Mouse (Mus musculus) midbrain, embryonic 14.5 days (tissue): ENCODE results near the gene Gm11595. TPM values are rescaled to one million over a fixed set of nuclear protein-coding genes. Genes with fewer than 3 reads are reported as not detected.
"Not testable (repeated sequence)": the region's sequence is repeated elsewhere in the genome, so short reads cannot be mapped to it uniquely, and the experiment has no call there.

ENCODE experiments used
- ATAC-seq: fragments of 200-750 bp; cut with Nextera tagmentation; 2 replicates; pipeline ENCODE4 v1.8.0; 2017; ENCODE audit warnings: moderate number of reproducible peaks, moderate library complexity; ENCODE audit not compliant: low FRiP score, low TSS enrichment
- DNase-seq: peaks from one replicate; pipeline ENCODE4 v3.0.0-alpha.2; 2015
- H3K27ac ChIP-seq: fragments of 300-500 bp; sonication (generic); replicated peaks from 2 replicates; pipeline ENCODE4 v1.5.1; 2014; ENCODE audit warnings: mild to moderate bottlenecking, low read depth, low read length, moderate library complexity
- H3K27me3 ChIP-seq: fragments of 300-500 bp; sonication (generic); 2 replicates; pipeline ENCODE4 v1.6.1; 2014; ENCODE audit warnings: low read length, control low read depth, mixed read lengths; ENCODE audit not compliant: control insufficient read depth, insufficient read depth
- H3K36me3 ChIP-seq: fragments of 300-500 bp; sonication (generic); 2 replicates; pipeline ENCODE4 v1.6.1; 2014; ENCODE audit warnings: low read length, control low read depth; ENCODE audit not compliant: control insufficient read depth, insufficient read depth
- H3K4me1 ChIP-seq: fragments of 300-500 bp; sonication (generic); 2 replicates; pipeline ENCODE4 v1.6.1; 2014; ENCODE audit warnings: mild to moderate bottlenecking, antibody characterized with exemption, low read length, control low read depth; ENCODE audit not compliant: control insufficient read depth, insufficient read depth
- H3K4me2 ChIP-seq: fragments of 300-500 bp; sonication (generic); 2 replicates; pipeline ENCODE4 v1.6.1; 2014; ENCODE audit warnings: mild to moderate bottlenecking, low read length, moderate library complexity
- H3K4me3 ChIP-seq: fragments of 300-500 bp; sonication (generic); replicated peaks from 2 replicates; pipeline ENCODE4 v1.5.1; 2014; ENCODE audit warnings: low read depth, low read length
- H3K9ac ChIP-seq: fragments of 300-500 bp; sonication (generic); replicated peaks from 2 replicates; pipeline ENCODE4 v1.6.1; 2014; ENCODE audit warnings: mild to moderate bottlenecking, low read length, moderate library complexity
- H3K9me3 ChIP-seq: fragments of 300-500 bp; sonication (generic); 2 replicates; pipeline ENCODE4 v1.6.1; 2016; ENCODE audit warnings: low read length, control low read depth, mixed read lengths; ENCODE audit not compliant: control insufficient read depth
- WGBS: fragments of 180-500 bp; shearing (Covaris S2); extraction: QIAGEN DNeasy Blood & Tissue Kit; methylation state at CpG from one replicate; pipeline ENCODE4 v1.1.7; 2014; 5-methylcytosine and 5-hydroxymethylcytosine counted together
- polyA plus RNA-seq: library from polyadenylated mRNA; unstranded; fragments of >200 nt; fragmentation: Nextera tagmentation; extraction: Ambion mirVana; gene quantifications from 2 replicates; pipeline ENCODE4 v1.2.1, GENCODE M21; 2014

Gene Gm11595
- polyA plus RNA-seq = not detected in 2 replicates

DNA sequence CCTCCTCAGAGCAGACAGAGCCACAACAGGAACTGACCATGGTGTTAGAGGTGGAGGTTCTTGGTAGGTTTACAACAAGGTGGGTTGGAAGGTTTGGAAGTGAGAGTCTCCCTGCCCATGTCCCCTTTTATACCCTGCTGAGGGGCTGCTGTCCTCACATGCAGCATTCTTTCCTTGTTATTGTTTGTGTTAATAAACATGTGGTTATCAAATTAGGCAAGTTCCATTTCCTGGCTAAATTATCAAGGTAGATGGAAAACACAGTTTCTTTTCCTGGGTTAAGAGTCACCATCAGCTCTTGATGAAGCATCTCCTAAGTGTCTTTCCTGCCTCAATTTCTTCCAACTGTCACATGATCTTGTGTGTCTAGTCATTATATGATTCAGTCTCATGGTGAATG lies at the start of gene Gm11595:
TSS of gene Gm11595 (minus strand) at position 101 of the 400 bp plus-strand sequence.
- H3K4me3 ChIP-seq, H3K9ac ChIP-seq, H3K4me1 ChIP-seq, H3K27ac ChIP-seq, H3K36me3 ChIP-seq, DNase-seq, H3K9me3 ChIP-seq, H3K4me2 ChIP-seq, H3K27me3 ChIP-seq, ATAC-seq: not testable (repeated sequence)

GRCm38 (mm10) chr11:99815566-99815965 lies 42.9 kb upstream of the Gm11595 start, which contains the start of gene Gm11564:
Gene Gm11564, minus strand, starts transcription at chr11:99815666.
- DNase-seq, H3K9me3 ChIP-seq, H3K36me3 ChIP-seq, H3K4me3 ChIP-seq, H3K27ac ChIP-seq, H3K9ac ChIP-seq, H3K27me3 ChIP-seq, ATAC-seq, H3K4me2 ChIP-seq, H3K4me1 ChIP-seq: not testable (repeated sequence)
- WGBS = 86% methylated on average over 2 of the region's 2 CpGs

GRCm38 (mm10) chr11:99809792-99810191 lies 37.1 kb upstream of the Gm11595 start, which contains the start of gene Krtap4-13:
Gene Krtap4-13, minus strand, starts transcription at chr11:99809892.
- H3K4me2 ChIP-seq, H3K27me3 ChIP-seq, H3K9ac ChIP-seq, H3K27ac ChIP-seq, H3K36me3 ChIP-seq, ATAC-seq, H3K4me3 ChIP-seq, DNase-seq, H3K4me1 ChIP-seq, H3K9me3 ChIP-seq: not testable (repeated sequence)

DNA sequence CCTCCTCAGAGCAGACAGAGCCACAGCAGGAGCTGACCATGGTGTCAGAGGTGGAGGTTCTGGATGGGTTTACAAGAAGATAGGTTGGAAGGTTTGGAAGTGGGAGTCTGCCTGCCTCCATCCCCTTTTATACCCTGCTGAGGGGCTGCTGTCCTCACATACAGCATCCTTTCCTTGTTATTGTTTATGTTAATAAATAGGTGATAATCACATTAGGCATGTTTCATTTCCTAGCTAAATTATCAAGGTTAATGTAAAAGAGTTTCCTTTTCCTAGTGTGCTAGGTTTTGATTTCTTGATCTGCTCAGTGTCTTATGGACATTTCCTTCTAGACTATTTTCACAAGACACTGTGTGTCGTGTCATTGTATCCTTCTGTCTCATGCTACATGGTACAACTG lies 31.6 kb upstream of the Gm11595 start, which contains the start of gene Gm11554:
TSS of gene Gm11554 (minus strand) at position 101 of the 400 bp plus-strand sequence.
- H3K4me3 ChIP-seq, H3K36me3 ChIP-seq, H3K4me2 ChIP-seq, H3K27me3 ChIP-seq, H3K27ac ChIP-seq, H3K9ac ChIP-seq, H3K9me3 ChIP-seq, ATAC-seq, DNase-seq, H3K4me1 ChIP-seq: not testable (repeated sequence)
- no CpG with 5 or more reads among the region's 1 CpGs for WGBS

GRCm38 (mm10) chr11:99798832-99799231 lies 26.1 kb upstream of the Gm11595 start, which contains the start of gene Gm11569:
Gene Gm11569, minus strand, starts transcription at chr11:99798932.
- not testable (repeated sequence) for H3K9me3 ChIP-seq, DNase-seq, H3K4me1 ChIP-seq, H3K9ac ChIP-seq, ATAC-seq, H3K4me3 ChIP-seq, H3K27ac ChIP-seq, H3K27me3 ChIP-seq, H3K36me3 ChIP-seq, H3K4me2 ChIP-seq
- no CpG with 5 or more reads among the region's 1 CpGs for WGBS

DNA sequence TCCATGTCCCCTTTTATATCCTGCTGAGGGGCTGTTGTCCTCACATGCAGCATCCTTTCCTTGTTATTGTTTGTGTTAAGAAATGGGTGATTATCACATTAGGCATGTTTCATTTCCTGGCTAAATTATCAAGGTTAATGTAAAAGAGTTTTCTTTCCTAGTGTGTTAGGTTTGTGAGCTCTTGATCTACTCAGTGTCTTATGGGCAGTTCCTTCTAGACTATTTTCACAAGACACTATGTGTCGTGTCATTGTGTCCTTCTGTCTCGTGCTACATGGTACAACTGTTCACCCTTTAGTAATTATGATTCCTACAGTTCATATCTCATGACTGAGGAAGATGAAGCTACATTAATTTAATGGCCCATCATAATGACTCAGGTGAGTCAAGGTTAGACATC lies 20.7 kb upstream of the Gm11595 start, which contains the start of gene Gm11596:
TSS of gene Gm11596 (minus strand) at position 101 of the 400 bp plus-strand sequence.
- Histone ChIP-seq H3K9me3 (no peaks in the 10 kb centered on the region), H3K36me3 (no peaks in the 10 kb centered on the region), H3K27ac (no peak within 1 kb of the TSS), H3K27me3 (no peaks in the 10 kb centered on the region), H3K4me3 (no peak within 1 kb of the TSS), H3K4me2 (no peak within 1 kb of the TSS), H3K4me1 (no peaks in the 10 kb centered on the region), H3K9ac (no peak within 1 kb of the TSS)
- 83% methylated on average over 2 of the region's 2 CpGs for WGBS
- DNase-seq = no peak
- ATAC-seq = no peak

GRCm38 (mm10) chr11:99784900-99785299 lies 12.2 kb upstream of the Gm11595 start, which contains the start of gene Krtap4-9:
Gene Krtap4-9, plus strand, starts transcription at chr11:99785200.
- H3K9ac ChIP-seq, H3K27ac ChIP-seq, H3K4me1 ChIP-seq, H3K4me2 ChIP-seq, H3K27me3 ChIP-seq, DNase-seq, H3K4me3 ChIP-seq, H3K36me3 ChIP-seq, H3K9me3 ChIP-seq, ATAC-seq: not testable (repeated sequence)

GRCm38 (mm10) chr11:99780604-99781003 lies 7.9 kb upstream of the Gm11595 start, which contains the start of gene Krtap4-8:
Gene Krtap4-8, minus strand, starts transcription at chr11:99780704.
- ATAC-seq (no peak), DNase-seq (no peak)
- Histone ChIP-seq H3K36me3 (no peaks in the 10 kb centered on the region), H3K4me3 (no peak within 1 kb of the TSS), H3K27me3 (no peaks in the 10 kb centered on the region), H3K27ac (no peak within 1 kb of the TSS), H3K4me1 (no peaks in the 10 kb centered on the region), H3K4me2 (no peak within 1 kb of the TSS), H3K9ac (no peak within 1 kb of the TSS), H3K9me3 (no peaks in the 10 kb centered on the region)
- WGBS = 94% methylated on average over 2 of the region's 2 CpGs

- no peaks in the 10 kb centered on the region for H3K9me3 ChIP-seq
- no peak overlapping the region for H3K4me3 ChIP-seq
- no peaks in the 10 kb centered on the region for H3K27me3 ChIP-seq
- H3K36me3 ChIP-seq = no peaks in the 10 kb centered on the region
- DNase-seq (no peak), ATAC-seq (no peak)
- no peaks in the 10 kb centered on the region for H3K4me1 ChIP-seq
- 50% methylated on average over 7 of the region's 7 CpGs for WGBS
- no peak overlapping the region for H3K4me2 ChIP-seq
- H3K9ac ChIP-seq = no peak overlapping the region
- no peak overlapping the region for H3K27ac ChIP-seq
Observed at GRCm38 (mm10) chr11:99778401-99778800, 5.7 kb upstream of the Gm11595 start.
